Mouse (Mus musculus): ENCODE data around the gene Igf2r.

- TF ChIP-seq CTCF (conservative IDR thresholded peaks at IDR 0.05; ENCODE audit: insufficient read depth, insufficient read length, low read depth, low read length) (no peak), POLR2A (IDR thresholded peaks at IDR 0.05; ENCODE audit: low read depth, low read length) (no peak)
Measured at GRCm38 (mm10) chr17:12715032-12715431, 54.4 kb downstream of the Igf2r start.
